Mouse (Mus musculus) CH12.LX (cell line): ENCODE measurements around the gene Dand5. TPM values are rescaled to one million over a fixed set of nuclear protein-coding genes. Genes with fewer than 3 reads are reported as not detected.

ENCODE experiments used
- DNase-seq: peaks from one replicate; pipeline ENCODE4 v3.0.0-alpha.2; 2013; ENCODE audit errors: extremely low read depth
- H3K27ac ChIP-seq: 2 replicates; pipeline ENCODE4 v1.5.1; 2012; ENCODE audit warnings: low read depth, mild to moderate bottlenecking, control low read depth, moderate library complexity; ENCODE audit not compliant: insufficient read depth
- H3K27me3 ChIP-seq: replicated peaks from 2 replicates; pipeline ENCODE3; 2012; ENCODE audit warnings: inconsistent platforms
- H3K36me3 ChIP-seq, 2 experiments: replicated peaks in 1 of 2; 2 replicates each; pipeline versions ENCODE3 to v1.6.1; 2012; ENCODE audit warnings: inconsistent platforms in 1 of 2, low read length in 1 of 2, mild to moderate bottlenecking in 1 of 2, mixed read lengths in 1 of 2, moderate library complexity in 1 of 2; ENCODE audit not compliant: control insufficient read depth in 1 of 2, insufficient read depth in 1 of 2
- H3K4me1 ChIP-seq, 2 experiments: 2 replicates each; pipeline ENCODE4 v1.6.1; 2012; ENCODE audit warnings: inconsistent platforms in 1 of 2, moderate library complexity in 1 of 2; ENCODE audit not compliant: insufficient read depth in 2 of 2, control insufficient read depth in 1 of 2
- H3K4me2 ChIP-seq: 2 replicates; pipeline ENCODE4 v1.6.1; 2012; ENCODE audit warnings: low read depth, mild to moderate bottlenecking, control low read depth; ENCODE audit not compliant: poor library complexity, insufficient read depth, severe bottlenecking
- H3K4me3 ChIP-seq, 3 experiments: fragments of 150-350 bp in 1 of 3; sonication (generic) in 1 of 3; replicated peaks in 1 of 3; 2 replicates each; pipeline versions ENCODE3 to v1.5.1; 2011 to 2012; ENCODE audit warnings: low read depth in 2 of 3, low read length in 2 of 3, mild to moderate bottlenecking in 2 of 3, moderate library complexity in 2 of 3, control low read depth in 1 of 3, improper control_type of control experiment in 1 of 3, inconsistent platforms in 1 of 3, mixed read lengths in 1 of 3; ENCODE audit not compliant: poor library complexity in 1 of 3
- H3K79me2 ChIP-seq: replicated peaks from 2 replicates; pipeline ENCODE4 v1.6.1; 2012; ENCODE audit warnings: mild to moderate bottlenecking, moderate library complexity; ENCODE audit not compliant: control insufficient read depth, poor library complexity, insufficient read depth, severe bottlenecking; ENCODE audit errors: extremely low read depth
- H3K9ac ChIP-seq: 2 replicates; pipeline ENCODE4 v1.6.1; 2012; ENCODE audit warnings: low read depth, mild to moderate bottlenecking, control low read depth, moderate library complexity; ENCODE audit not compliant: insufficient read depth
- H3K9me3 ChIP-seq: replicated peaks from 2 replicates; pipeline ENCODE3; 2012; ENCODE audit warnings: low read length, inconsistent platforms, mixed read lengths
- BHLHE40 ChIP-seq: IDR thresholded peaks from 2 replicates; pipeline ENCODE4 v1.6.1; 2011; ENCODE audit warnings: mild to moderate bottlenecking, low read depth, low read length, improper control_type of control experiment
- ELF1 ChIP-seq: IDR thresholded peaks from 2 replicates; pipeline ENCODE4 v1.6.1; 2014; ENCODE audit warnings: low read depth, mild to moderate bottlenecking, inconsistent platforms, low read length, improper control_type of control experiment
- GABPA ChIP-seq: IDR thresholded peaks from 2 replicates; pipeline ENCODE4 v1.6.1; 2012; ENCODE audit warnings: low read depth, low read length, improper control_type of control experiment, inconsistent platforms; ENCODE audit not compliant: insufficient replicate concordance
- IRF4 ChIP-seq: IDR thresholded peaks from 2 replicates; pipeline ENCODE4 v1.6.1; 2014; ENCODE audit warnings: low read depth, mild to moderate bottlenecking, inconsistent platforms, low read length, improper control_type of control experiment
- JUN ChIP-seq: IDR thresholded peaks from 2 replicates; pipeline ENCODE4 v1.6.1; 2011; ENCODE audit warnings: low read depth, mild to moderate bottlenecking, low read length, improper control_type of control experiment, moderate library complexity; ENCODE audit not compliant: insufficient read depth
- JUND ChIP-seq: conservative IDR thresholded peaks from 2 replicates; pipeline ENCODE4 v1.6.1; 2011; ENCODE audit warnings: low read depth, low read length, improper control_type of control experiment
- KAT2A ChIP-seq: IDR thresholded peaks from 2 replicates; pipeline ENCODE4 v1.6.1; 2012; ENCODE audit warnings: low read length, improper control_type of control experiment, inconsistent platforms; ENCODE audit not compliant: insufficient replicate concordance
- MAZ ChIP-seq: IDR thresholded peaks from 2 replicates; pipeline ENCODE4 v1.6.1; 2012; ENCODE audit warnings: low read depth, mild to moderate bottlenecking, inconsistent platforms, low read length, improper control_type of control experiment, moderate library complexity
- MXI1 ChIP-seq: IDR thresholded peaks from 2 replicates; pipeline ENCODE4 v1.6.1; 2011; ENCODE audit warnings: mild to moderate bottlenecking, low read depth, low read length, improper control_type of control experiment
- POLR2AphosphoS2 ChIP-seq: IDR thresholded peaks from 2 replicates; pipeline ENCODE4 v1.6.1; 2011; ENCODE audit warnings: low read depth, low read length, improper control_type of control experiment
- TBP ChIP-seq: conservative IDR thresholded peaks from 2 replicates; pipeline ENCODE4 v1.6.1; 2011; ENCODE audit warnings: low read depth, low read length, improper control_type of control experiment
- USF1 ChIP-seq: IDR thresholded peaks from 2 replicates; pipeline ENCODE4 v1.6.1; 2014; ENCODE audit warnings: low read depth, mild to moderate bottlenecking, inconsistent platforms, low read length, improper control_type of control experiment
- ZKSCAN1 ChIP-seq: IDR thresholded peaks from 2 replicates; pipeline ENCODE4 v1.6.1; 2012; ENCODE audit warnings: low read depth, inconsistent platforms, low read length, improper control_type of control experiment, borderline replicate concordance
- dilution Hi-C: fragments of 300-500 bp; cut with MboI; formaldehyde crosslinking; loops from 2 replicates; pipeline ENCODE4 v1.14.3; 2020; ENCODE audit warnings: low sequenced_read_pairs; ENCODE audit not compliant: extremely low pct_unique_long_range_greater_than_20kb, extremely low pct_ligation_motif_present
- in situ Hi-C: fragments of 300-500 bp; cut with MboI; formaldehyde crosslinking; loops from 3 replicates; pipeline ENCODE4 v1.14.3; 2019; ENCODE audit warnings: low sequenced_read_pairs, low pct_ligation_motif_present, low pct_unique_long_range_greater_than_20kb, mixed read lengths
- polyA plus RNA-seq: library from polyadenylated mRNA; unstranded; fragments of >175 nt; gene quantifications from 2 replicates; pipeline ENCODE4 v1.2.1, GENCODE M21; 2012; ENCODE audit warnings: low read depth; ENCODE audit not compliant: insufficient read length
- total RNA-seq, 2 experiments: library from RNA; depleted of rRNA; stranded (reverse); fragments of 300-350 nt in 1 of 2; fragments of >200 nt in 1 of 2; gene quantifications; 2 replicates each; pipeline ENCODE4 v1.2.3; 2012 to 2014

Dand5 gene
- total and polyA plus RNA-seq, 3 experiments, result 1.4 to 1.7 (median 1.5) TPM

GRCm38 (mm10) chr8:84797256-84797797 lies 25.3 kb downstream of the Dand5 start:
- no peaks in the 10 kb centered on the region for H3K79me2 ChIP-seq
- H3K9ac ChIP-seq, result no peak overlapping the region
- H3K9me3 ChIP-seq, result peaks cover 7% of the 10 kb centered on the region
- in situ Hi-C loops (no loop called here), dilution Hi-C loops (no loop called here)
- no peak for DNase-seq
- peaks cover 88% of the 10 kb centered on the region for H3K27me3 ChIP-seq
- H3K36me3 ChIP-seq, result no peaks in the 10 kb centered on the region
- H3K4me2 ChIP-seq, result no peak overlapping the region
- peaks cover 3 to 4% of the 10 kb centered on the region in 2 experiments for H3K4me1 ChIP-seq
- TF ChIP-seq TBP (no peak), ELF1 (no peak), JUND (no peak), IRF4 (no peak)
- no peak overlapping the region for H3K27ac ChIP-seq
- H3K4me3 ChIP-seq, result no peak overlapping the region

- Histone ChIP-seq H3K4me3 (no peak overlapping the region), H3K36me3 (no peaks in the 10 kb centered on the region), H3K9ac (no peak overlapping the region), H3K4me2 (no peak overlapping the region), H3K79me2 (no peaks in the 10 kb centered on the region), H3K9me3 (peaks cover 7% of the 10 kb centered on the region), H3K27me3 (peaks cover 94% of the 10 kb centered on the region), H3K4me1 (no peaks in the 10 kb centered on the region), H3K27ac (no peak overlapping the region)
- DNase-seq, result no peak
- TF ChIP-seq BHLHE40, result no peak
- TF ChIP-seq JUND, result no peak
- TF ChIP-seq POLR2AphosphoS2, result no peak
- no peak for TF ChIP-seq JUN
- TF ChIP-seq USF1, result no peak
- no peak for TF ChIP-seq GABPA
- dilution Hi-C loops, result no loop called here
- in situ Hi-C loops, result no loop called here
Observed at GRCm38 (mm10) chr8:84794486-84794885, 28.1 kb downstream of the Dand5 start.

- peaks cover 95% of the 10 kb centered on the region for H3K27me3 ChIP-seq
- dilution Hi-C loops, result no loop called here
Observed at GRCm38 (mm10) chr8:84793791-84794485, 28.7 kb downstream of the Dand5 start.

More at GRCm38 (mm10) chr8:84793791-84794485, 28.7 kb downstream of the Dand5 start:
- no peak overlapping the region for H3K9ac ChIP-seq
- no peaks in the 10 kb centered on the region for H3K4me1 ChIP-seq
- in situ Hi-C loops, result no loop called here
- no peak for TF ChIP-seq ZKSCAN1
- TF ChIP-seq MXI1, result no peak
- TF ChIP-seq MAZ, result no peak
- no peak for TF ChIP-seq KAT2A
- H3K4me2 ChIP-seq, result no peak overlapping the region
- no peaks in the 10 kb centered on the region for H3K79me2 ChIP-seq
- no peak overlapping the region for H3K4me3 ChIP-seq
- no peak overlapping the region for H3K27ac ChIP-seq
- H3K9me3 ChIP-seq, result peaks cover 2% of the 10 kb centered on the region
- no peaks in the 10 kb centered on the region for H3K36me3 ChIP-seq
- no peak for DNase-seq
